Mouse (Mus musculus): Measurements from ENCODE around the gene Kctd17. TPM values are rescaled to one million over a fixed set of nuclear protein-coding genes. Genes with fewer than 3 reads are reported as not detected.

Gene Kctd17
- total RNA-seq, 2 experiments from 2014 or later: 9.5 to 9.6 TPM

DNA sequence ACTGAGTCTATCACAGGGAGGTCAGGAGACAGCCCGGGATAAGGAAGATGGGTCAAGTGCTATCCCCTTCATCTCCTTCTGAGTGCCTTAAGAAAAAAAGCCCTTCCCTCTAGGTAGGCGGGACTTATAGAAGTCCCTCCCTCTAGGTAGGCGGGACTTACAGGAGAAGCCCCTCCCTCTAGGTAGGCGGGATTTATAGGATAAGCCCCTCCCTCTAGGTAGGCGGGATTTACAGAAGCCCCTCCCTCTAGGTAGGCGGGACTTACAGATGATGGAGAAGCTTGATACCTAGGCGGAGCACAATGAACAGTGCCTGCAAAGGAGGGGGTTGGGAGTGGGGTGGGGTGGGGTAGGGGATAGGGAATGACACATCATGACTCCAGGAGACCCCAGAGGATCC lies 51.7 kb downstream of the Kctd17 start:
- no peak for ATAC-seq (ENCODE audit: poor library complexity, severe bottlenecking)

DNA sequence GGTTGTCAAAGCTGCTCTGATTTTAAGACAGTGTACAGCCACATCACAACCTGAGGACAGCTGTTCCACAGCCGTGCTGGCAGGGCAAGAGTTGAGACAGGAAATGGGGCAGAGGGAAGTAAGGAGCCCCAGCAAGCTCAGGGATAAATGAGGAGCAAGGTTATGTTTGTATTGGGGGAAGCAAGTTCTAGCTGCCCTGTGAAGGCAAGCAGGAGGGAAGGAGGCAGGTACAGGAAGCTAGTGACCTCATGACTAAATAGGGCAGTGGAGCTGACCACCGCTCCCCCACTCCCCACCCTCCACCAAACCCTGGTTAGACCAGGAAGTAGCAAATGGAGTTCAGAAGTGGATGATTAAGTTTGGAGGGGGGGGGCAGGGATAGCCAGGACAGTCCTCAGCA lies 52.6 kb downstream of the Kctd17 start:
- ATAC-seq (ENCODE audit: poor library complexity, severe bottlenecking): no peak

DNA sequence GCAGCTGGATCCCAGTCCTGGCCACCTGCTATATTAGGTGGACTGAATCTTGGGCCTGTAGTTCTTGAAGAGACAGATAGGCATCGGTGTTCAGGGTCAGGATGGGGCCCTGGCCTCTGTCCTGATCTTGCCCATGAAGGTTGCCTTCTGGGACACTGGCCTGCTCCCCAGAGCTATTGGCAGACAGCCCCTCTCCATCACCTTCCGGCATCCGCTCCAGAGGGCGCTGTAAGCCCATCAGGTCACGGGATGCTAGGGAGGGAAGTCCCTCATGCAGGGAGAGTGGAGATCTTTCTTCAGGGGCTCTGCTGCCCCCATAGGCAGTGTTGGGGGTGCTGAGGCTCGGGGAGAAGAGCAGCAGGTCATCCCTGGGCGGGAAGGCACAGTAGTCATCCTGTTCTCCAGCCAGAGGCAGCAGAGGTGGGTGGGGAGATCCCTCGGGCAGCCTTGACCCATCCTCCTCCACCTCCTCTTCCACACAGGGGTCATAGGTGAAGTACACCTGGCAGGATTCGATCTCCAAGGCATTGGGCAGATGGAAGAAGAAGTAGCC lies 53.2 kb downstream of the Kctd17 start:
- no peak for ATAC-seq (ENCODE audit: poor library complexity, severe bottlenecking)

DNA sequence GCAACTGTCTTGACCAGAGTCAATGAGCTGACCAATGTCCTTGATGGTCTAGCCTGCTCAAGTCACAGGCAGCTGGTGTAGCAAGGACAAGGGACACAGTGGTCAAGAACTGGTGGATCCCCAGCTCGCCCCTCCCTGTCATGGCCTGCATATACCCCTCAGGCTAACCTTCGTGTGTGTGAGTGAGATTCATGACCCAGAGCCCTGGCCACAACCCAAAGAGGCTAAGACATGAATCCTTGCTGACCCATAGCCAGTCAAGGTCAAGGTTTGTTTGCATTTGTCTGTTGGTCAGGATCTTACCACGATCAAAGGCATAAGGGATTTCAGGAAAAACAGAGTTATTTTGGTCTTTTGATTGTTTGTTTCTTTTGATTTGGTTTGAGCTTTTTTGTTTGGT lies 54.2 kb downstream of the Kctd17 start:
- ATAC-seq (ENCODE audit: poor library complexity, severe bottlenecking): no peak

DNA sequence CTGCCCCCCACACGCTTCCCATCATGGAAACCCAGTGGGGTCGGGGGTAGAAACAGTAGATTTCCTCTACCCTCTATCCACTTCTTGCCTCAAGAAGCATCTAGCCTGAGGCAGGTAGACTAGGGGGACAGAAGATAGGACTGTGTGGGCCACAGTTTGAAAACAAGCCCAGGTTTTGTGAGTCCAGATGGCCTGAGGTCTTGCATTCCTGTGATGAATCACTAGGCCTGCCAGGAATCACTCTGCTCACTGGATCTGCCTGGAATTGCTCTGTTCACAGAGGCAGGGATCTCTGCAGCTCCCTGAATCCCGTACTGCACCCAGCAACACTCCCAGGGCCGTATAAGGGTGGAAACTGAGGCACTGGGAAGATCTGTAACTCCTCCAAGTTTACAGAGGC lies 54.9 kb downstream of the Kctd17 start:
- ATAC-seq (ENCODE audit: poor library complexity, severe bottlenecking): no peak

DNA sequence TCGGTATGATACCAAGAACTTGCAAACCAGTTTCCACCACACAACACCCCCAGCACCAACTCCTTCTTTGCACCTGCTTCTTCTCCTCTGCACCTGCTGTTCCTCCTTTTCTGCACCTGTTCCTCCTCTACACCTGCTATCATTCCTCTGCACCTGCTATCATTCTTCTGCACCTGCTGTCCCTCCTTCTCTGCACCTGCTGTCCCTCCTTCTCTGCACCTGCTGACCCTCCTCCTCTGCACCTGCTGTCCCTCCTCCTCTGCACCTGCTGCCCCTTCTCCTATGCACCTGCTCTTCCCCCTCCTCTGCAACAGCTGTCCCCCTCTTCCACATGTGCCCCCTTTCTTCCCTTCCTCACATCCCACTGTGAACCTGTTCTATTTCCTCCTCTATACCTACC lies 58.2 kb downstream of the Kctd17 start:
- ATAC-seq (ENCODE audit: poor library complexity, severe bottlenecking): no peak

DNA sequence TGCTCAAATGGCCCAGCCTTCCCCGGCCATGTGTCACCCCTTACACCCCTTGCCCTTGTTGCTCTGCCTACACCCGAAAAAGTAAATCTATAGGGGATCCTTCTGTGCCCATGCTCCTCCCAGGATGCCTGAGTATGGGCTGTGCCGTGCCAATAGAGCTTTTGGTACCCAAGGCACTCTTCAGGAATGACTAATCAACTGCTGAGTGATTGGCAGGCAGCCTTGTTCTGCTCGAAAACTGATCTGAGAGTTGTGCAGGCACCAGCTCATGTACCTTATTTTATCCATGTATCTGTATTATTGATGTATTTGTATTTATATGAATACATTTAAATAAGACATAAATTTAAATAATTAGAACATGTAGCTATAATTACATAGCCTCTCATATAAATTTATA lies 58.7 kb downstream of the Kctd17 start:
- no peak for ATAC-seq (ENCODE audit: poor library complexity, severe bottlenecking)

Other genes with a start within 250 kb of the Kctd17 start
- not detected in 2 replicates for gene Pvalb, start 222.2 kb upstream of the Kctd17 start, total RNA-seq (2015)
- gene Pvalb, start 222.2 kb upstream of the Kctd17 start, total RNA-seq (2017): not detected in 2 replicates
- 367 and 392 TPM in 2 replicates for gene Ncf4, start 183.8 kb upstream of the Kctd17 start, total RNA-seq (2015)
- gene Ncf4, start 183.8 kb upstream of the Kctd17 start, total RNA-seq (2017): 250 and 266 TPM in 2 replicates
- 34.0 and 38.5 TPM in 2 replicates for gene Csf2rb2, start 122.8 kb upstream of the Kctd17 start, total RNA-seq (2015)
- 8.2 and 12.2 TPM in 2 replicates for gene Csf2rb2, start 122.8 kb upstream of the Kctd17 start, total RNA-seq (2017)
- 149 and 170 TPM in 2 replicates for gene Csf2rb, start 102.8 kb upstream of the Kctd17 start, total RNA-seq (2015)
- gene Csf2rb, start 102.8 kb upstream of the Kctd17 start, total RNA-seq (2017): 140 and 184 TPM in 2 replicates
- not detected in 2 replicates for gene Tex33, start 32.7 kb upstream of the Kctd17 start, total RNA-seq (2015)
- gene Tex33, start 32.7 kb upstream of the Kctd17 start, total RNA-seq (2017): not detected in 2 replicates
- gene Tst, start 22.7 kb upstream of the Kctd17 start, total RNA-seq (2015): 9.8 and 10.4 TPM in 2 replicates
- gene Tst, start 22.7 kb upstream of the Kctd17 start, total RNA-seq (2017): 3.3 and 8.8 TPM in 2 replicates
- 3.8 and 5.9 TPM in 2 replicates for gene Mpst, start 22.1 kb upstream of the Kctd17 start, total RNA-seq (2015)
- gene Mpst, start 22.1 kb upstream of the Kctd17 start, total RNA-seq (2017): 12.9 and 24.2 TPM in 2 replicates
- gene Tmprss6, start 40.1 kb downstream of the Kctd17 start, total RNA-seq (2015): not detected in 2 replicates
- not detected in 2 replicates for gene Tmprss6, start 40.1 kb downstream of the Kctd17 start, total RNA-seq (2017)
- gene Il2rb, start 66.7 kb downstream of the Kctd17 start, total RNA-seq (2015): 7.0 and 10.5 TPM in 2 replicates
- 5.4 and 9.4 TPM in 2 replicates for gene Il2rb, start 66.7 kb downstream of the Kctd17 start, total RNA-seq (2017)
- gene C1qtnf6, start 102.9 kb downstream of the Kctd17 start, total RNA-seq (2015): 2.4 and 2.7 TPM in 2 replicates
- 0.89 TPM in 1 of 2 replicates, not detected in the other for gene C1qtnf6, start 102.9 kb downstream of the Kctd17 start, total RNA-seq (2017)
- gene Sstr3, start 116.1 kb downstream of the Kctd17 start, total RNA-seq (2015): 0.02 TPM in 1 of 2 replicates, not detected in the other
- gene Sstr3, start 116.1 kb downstream of the Kctd17 start, total RNA-seq (2017): not detected in 2 replicates
- gene Rac2, start 144.2 kb downstream of the Kctd17 start, total RNA-seq (2015): 581 and 637 TPM in 2 replicates
- 416 and 453 TPM in 2 replicates for gene Rac2, start 144.2 kb downstream of the Kctd17 start, total RNA-seq (2017)
- 137 and 141 TPM in 2 replicates for gene Cyth4, start 168.5 kb downstream of the Kctd17 start, total RNA-seq (2015)
- gene Cyth4, start 168.5 kb downstream of the Kctd17 start, total RNA-seq (2017): 263 and 285 TPM in 2 replicates